Mouse (Mus musculus): Measurements from ENCODE around the gene Marc1.

Marc1 gene

DNA sequence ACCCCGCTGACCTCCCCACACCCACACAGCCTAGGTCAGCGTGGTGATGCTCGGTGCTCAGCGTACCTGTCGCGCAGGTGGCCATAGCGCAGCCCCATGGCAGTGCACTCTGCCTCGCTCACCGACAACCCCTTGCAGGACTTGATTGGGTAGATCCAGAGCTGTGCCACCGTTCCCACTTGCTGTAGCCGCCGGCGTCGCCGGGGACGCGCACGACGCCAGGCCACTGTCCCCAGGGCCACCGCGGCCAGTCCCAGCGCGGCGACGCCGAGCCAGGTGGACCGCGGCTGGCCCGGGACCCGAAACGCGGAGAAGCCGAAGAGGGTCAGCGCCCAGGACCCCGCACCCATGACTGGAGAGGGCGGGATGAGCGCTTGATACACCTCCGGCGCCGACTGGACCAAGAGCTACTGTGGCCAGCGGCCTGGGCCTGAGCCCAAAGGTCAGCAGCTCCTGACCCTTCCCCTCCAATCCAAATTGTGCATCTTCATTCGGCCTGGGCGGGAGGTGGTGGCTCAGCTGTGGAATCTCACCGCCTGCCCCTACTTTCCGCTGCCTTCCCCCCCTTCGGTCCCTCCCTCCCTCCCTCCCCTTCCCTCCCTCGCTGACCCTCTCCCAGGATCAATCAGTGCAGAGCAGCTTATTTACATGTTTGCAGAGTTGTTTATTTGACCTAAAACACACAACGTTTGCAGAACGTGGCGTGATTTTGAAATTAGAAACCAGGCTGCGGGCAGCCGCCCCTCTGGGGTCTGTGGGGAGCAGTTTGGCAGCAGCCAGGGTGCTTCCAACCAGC is at the start of gene Marc1:
Marc1 (minus strand) TSS at position 534 of the 796 bp plus-strand sequence.
- DNase-seq (ENCODE audit: extremely low spot score, low read depth, low spot score) = no peak

DNA sequence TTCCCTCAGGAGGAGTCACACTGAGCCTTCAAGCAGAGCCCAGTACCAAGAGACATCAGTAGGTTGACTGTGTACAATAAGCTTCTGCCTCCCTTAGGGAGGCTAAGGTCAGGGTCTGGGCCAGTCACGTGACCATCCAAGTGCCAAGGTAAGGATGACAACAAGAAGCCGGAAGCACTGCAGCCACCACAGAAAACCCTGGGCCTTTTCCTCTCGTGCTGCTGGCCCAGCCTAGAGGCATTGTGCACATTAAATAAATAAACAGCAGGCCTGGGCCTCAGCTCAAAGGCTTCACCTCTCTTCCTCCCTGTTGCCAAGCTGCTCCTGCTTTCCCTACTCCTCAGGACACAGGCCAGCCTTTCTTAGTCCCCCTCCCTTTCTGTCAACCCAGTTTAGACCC is 49.2 kb upstream of the Marc1 start:
- DNase-seq (ENCODE audit: extremely low spot score, low read depth, low spot score) = no peak

DNA sequence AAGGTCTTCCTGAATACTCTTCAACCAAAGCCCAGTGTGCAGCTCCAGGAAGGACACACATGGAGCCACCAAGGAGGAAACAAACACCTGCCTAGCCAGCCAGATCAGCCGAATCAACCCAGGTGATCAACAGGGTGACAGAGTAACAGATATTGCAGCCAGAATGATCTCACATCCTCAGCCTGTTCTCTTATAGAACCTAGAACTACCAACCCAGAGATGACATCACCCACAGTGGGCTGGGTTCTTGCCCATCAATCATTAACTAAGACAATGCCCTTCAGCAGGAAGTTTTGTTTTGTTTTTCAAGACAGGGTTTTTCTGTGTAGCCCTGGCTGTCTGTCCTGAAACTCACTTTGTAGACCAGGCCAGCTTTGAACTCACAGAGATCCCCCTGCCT is 47.1 kb upstream of the Marc1 start:
- no peak for DNase-seq (ENCODE audit: extremely low spot score, low read depth, low spot score)

DNA sequence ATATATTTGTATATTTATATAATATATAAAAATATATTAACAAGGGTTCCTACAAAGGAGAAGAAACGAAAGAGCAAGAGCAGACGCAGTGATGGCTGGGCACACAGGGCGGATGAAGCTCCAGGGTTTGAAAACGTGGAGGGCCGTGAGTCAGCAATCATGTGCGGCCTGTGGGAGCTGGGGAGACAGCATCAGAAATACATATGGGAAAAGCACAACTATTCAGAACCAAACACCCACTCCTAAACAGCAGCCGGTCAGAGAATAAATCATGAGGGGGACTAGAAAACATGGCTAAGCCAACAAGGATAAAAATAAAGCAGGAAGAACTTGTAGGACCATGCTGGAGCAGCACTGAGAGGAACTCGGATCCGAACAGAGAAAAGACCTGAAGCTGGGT is 46.1 kb upstream of the Marc1 start:
- DNase-seq (ENCODE audit: extremely low spot score, low read depth, low spot score) = no peak

GRCm38 (mm10) chr1:184853922-184854321 is 42.8 kb upstream of the Marc1 start:
- DNase-seq (ENCODE audit: extremely low spot score, low read depth, low spot score) = no peak

DNA sequence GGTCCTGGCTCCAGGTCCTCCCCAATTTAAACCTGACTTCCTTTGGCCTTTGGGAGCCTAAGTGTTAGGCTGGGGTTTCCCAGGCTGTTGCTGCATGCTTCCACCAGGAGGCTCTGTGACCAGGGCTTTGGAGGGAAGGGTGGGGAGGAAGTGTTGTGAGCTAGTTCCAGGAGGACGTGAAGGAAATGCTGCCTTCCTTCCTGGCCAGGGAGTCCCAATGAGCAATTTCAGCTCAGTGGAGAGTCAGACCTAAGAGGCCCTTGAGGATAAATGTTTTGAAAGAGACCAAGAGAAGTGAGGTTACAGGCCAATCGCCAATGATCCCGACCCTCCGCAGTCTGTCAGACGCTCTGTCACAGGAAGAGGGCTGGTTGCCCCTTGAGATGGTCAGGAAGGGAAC is 42.2 kb upstream of the Marc1 start:
- no peak for DNase-seq (ENCODE audit: extremely low spot score, low read depth, low spot score)

GRCm38 (mm10) chr1:184851741-184852618 is 40.9 kb upstream of the Marc1 start:
- DNase-seq (ENCODE audit: extremely low spot score, low read depth, low spot score) = peak; percentile 60

DNA sequence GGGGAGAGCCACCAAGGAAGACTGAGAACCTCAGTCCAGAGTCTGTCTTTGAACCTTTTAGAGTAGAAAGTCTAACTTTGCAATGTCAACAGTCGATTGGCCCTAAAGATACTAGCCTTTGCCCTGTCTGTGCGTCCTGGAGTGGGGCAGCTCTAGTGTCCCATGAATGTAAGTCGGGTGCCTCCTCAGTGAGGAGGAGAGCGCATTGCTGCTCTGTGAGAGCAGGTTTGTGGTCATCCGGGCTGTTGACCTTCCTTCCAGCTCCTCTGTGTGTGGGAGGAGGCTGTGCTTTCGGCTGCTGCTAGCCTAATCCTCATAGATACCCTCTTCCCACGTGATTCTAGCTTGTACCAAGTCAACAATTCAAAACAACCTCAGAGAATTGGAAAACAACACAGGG is 40.1 kb upstream of the Marc1 start:
- DNase-seq (ENCODE audit: extremely low spot score, low read depth, low spot score) = no peak

DNA sequence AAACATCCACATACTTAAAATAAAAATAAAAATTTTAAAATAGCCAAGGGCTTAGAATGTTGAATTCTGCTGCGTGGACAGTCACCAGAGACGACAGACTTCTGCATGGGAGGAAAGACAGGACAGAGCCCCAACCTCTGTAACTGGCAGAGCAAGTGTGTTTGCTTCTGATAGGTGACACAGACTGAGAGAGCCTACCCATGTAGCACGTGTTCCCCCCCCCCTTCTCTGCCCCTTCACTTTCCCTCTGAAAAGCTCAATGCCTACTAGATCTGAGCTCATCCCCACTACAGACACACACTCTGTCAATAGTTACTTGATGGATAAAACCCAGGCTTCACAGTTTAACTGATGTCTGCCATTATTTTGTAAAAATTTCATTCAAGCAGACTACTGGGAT is 35.9 kb upstream of the Marc1 start:
- DNase-seq (ENCODE audit: extremely low spot score, low read depth, low spot score) = no peak

DNA sequence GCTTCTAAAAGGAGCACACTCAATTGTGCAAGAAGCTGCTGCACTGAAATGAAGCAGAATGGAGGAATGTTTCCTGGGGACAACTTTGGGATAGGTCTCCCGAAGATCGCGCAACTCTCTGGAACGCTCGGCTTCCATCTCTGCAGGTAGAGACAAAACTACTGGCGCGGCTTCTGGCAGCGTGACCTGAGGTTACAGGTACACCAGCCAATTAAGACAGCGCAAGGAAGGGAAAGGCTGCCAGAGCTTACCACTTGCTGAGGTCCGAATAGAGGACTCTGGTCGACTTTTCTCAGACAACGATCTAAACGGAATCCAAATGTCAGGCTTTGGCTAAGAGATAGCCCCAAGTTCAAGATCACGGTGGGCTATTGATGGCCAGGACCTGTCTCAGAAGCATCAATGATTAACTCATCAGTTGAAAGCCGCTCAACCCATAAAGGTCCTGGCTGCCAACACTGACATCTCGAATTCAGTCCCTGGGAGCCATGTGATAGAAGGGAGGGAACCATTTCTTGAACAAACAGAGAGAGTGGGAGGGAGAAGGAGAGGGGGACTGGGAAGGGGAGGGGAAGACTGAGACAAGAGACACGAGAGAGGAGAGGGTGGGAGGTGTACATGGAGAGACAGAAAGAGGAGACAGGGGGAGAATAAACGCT is 35.1 kb upstream of the Marc1 start, which contains the start of gene Marc2:
Marc2 (minus strand) TSS at position 360 of the 659 bp plus-strand sequence.
- no peak for DNase-seq (ENCODE audit: extremely low spot score, low read depth, low spot score)

DNA sequence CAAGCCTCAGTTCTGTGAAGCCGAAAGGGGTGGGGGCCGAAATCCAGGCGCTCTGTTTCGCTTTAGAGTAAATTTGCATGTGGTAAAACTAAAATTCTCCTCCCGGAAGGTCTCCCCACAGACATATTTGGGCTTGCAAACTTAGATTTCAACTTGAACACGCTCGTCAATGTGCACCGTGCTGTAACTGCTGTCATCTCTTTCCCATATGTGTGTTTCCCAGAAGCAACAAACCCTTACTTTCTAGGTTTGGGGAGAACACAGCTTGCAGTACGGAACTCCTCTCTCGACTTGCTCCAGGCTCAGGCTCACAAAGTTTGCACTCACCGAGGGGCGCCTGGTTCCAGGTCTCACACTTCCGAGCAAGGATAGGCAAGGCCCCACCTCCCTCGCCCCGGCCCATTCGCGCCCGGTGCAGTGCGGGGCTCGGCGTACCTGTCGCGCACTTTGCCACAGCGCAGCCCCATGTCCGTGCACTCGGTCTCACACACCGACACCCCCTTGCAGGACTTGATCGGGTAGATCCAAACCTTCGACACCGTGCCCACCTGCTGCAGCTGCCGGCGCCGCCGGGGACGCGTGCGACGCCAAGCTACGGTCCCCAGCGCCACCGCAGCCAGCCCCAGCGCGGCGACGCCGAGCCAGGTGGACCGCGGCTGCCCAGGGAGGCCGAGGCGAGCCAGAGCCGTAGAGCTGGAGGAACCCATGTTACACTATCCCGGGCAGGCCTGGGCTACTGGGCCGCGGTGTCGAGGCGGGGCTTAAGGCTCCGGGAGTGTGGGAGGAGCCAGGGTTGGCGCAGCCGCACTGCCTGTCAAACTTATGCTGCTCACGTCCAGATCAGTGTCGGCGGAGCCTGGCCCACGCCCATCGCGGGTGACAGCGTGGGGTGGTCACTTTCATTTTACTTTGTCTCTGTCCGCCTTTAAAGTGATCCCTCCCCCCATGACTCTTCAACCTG is 34.3 kb upstream of the Marc1 start:
- peak; percentile 50 for DNase-seq (ENCODE audit: extremely low spot score, low read depth, low spot score)

DNA sequence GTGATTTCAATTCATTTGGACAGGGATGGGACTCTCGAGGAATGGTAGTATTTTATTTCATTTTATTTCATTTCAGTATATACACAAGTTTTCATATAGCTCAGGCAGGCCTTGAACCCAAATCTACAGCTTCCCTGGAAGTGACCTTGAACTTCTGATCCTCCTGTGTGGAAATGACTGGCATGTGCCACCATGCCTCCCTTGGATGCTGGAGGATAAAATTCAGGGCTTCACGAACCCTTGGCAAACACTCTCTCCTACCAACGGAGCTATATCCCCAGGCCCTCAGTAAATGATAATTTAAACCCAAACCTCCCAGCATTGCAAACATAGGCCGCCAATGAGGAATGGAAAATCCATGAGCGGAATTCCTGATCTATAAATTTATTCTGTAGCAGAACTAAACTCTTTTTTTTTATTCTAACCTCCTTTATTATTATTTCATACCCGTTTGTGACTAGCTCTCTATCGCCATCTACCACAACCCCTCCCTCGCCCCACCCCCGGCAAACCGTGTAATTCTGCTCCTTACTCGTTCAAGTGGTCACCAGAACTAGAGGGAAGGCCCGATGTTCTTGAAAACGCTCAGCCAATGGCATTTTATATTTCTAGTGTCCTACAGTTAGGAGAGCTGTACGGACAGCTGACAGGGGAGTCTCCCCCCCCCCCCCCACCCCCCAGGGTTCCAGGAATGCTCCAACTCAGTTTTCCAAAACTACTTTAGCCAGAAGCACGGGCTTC is 33.4 kb upstream of the Marc1 start:
- no peak for DNase-seq (ENCODE audit: extremely low spot score, low read depth, low spot score)

- no peak for DNase-seq (ENCODE audit: extremely low spot score, low read depth, low spot score)
Observed at GRCm38 (mm10) chr1:184837649-184838048, 26.5 kb upstream of the Marc1 start.

GRCm38 (mm10) chr1:184836350-184836749 is 25.2 kb upstream of the Marc1 start:
- DNase-seq (ENCODE audit: extremely low spot score, low read depth, low spot score) = no peak

- DNase-seq (ENCODE audit: extremely low spot score, low read depth, low spot score) = no peak
Observed at GRCm38 (mm10) chr1:184833499-184833898, 22.4 kb upstream of the Marc1 start.

GRCm38 (mm10) chr1:184832211-184832610 is 21.1 kb upstream of the Marc1 start:
- DNase-seq (ENCODE audit: extremely low spot score, low read depth, low spot score) = no peak

- DNase-seq (ENCODE audit: extremely low spot score, low read depth, low spot score) = no peak
Observed at GRCm38 (mm10) chr1:184829897-184830296, 18.8 kb upstream of the Marc1 start.

DNA sequence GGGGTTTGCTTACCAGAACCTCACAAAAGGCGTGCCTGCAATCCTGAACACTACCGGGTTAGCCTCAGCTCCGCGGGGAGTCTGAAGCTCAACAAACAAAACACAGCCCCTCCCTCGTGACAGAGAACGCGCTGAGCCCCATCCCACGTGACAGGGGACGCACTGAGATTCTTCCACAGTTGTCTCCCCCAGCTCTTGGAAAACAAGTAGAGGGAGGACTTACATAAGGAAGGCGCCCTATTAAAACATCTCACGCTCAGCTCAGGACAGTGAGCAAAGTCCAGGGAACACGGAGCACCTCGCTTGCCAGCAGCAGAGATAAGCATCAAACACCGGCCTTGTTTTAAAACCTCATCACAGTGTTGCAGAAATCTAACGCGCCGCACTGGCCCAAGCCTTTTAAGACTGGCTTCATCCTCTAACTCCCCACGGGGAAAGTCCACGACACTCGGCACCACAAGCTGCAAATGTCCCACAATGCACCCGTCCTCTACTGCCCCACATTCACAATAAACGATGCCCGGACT is 16.1 kb upstream of the Marc1 start:
- DNase-seq (ENCODE audit: extremely low spot score, low read depth, low spot score) = no peak

GRCm38 (mm10) chr1:184825093-184825492 is 14.0 kb upstream of the Marc1 start:
- no peak for DNase-seq (ENCODE audit: extremely low spot score, low read depth, low spot score)
